Mouse (Mus musculus) midbrain, postnatal 0 days (tissue): ENCODE results near the gene Extl2. TPM values are rescaled to one million over a fixed set of nuclear protein-coding genes. Genes with fewer than 3 reads are reported as not detected.

Experiments used
- ATAC-seq: fragments of 200-750 bp; cut with Nextera tagmentation; 2 replicates; pipeline ENCODE4 v1.8.0; 2017; ENCODE audit warnings: moderate number of reproducible peaks, mild to moderate bottlenecking, moderate TSS enrichment, moderate library complexity; ENCODE audit not compliant: low FRiP score
- DNase-seq: peaks from one replicate; pipeline ENCODE4 v3.0.0-alpha.2; 2015; ENCODE audit warnings: low spot score
- H3K27ac ChIP-seq: fragments of 300-500 bp; sonication (generic); 2 replicates; pipeline ENCODE4 v1.5.1; 2014; ENCODE audit warnings: low read depth, mild to moderate bottlenecking, low read length, mixed read lengths
- H3K27me3 ChIP-seq: fragments of 300-500 bp; sonication (generic); 2 replicates; pipeline ENCODE4 v1.6.1; 2014; ENCODE audit warnings: low read length, control low read depth, mixed read lengths; ENCODE audit not compliant: insufficient read depth
- H3K36me3 ChIP-seq: fragments of 300-500 bp; sonication (generic); 2 replicates; pipeline ENCODE4 v1.6.1; 2014; ENCODE audit warnings: low read length, control low read depth, mixed read lengths; ENCODE audit not compliant: insufficient read depth
- H3K4me1 ChIP-seq: fragments of 300-500 bp; sonication (generic); 2 replicates; pipeline ENCODE4 v1.6.1; 2014; ENCODE audit warnings: mild to moderate bottlenecking, control low read depth, antibody characterized with exemption, low read length, mixed read lengths; ENCODE audit not compliant: insufficient read depth
- H3K4me2 ChIP-seq: fragments of 300-500 bp; sonication (generic); 2 replicates; pipeline ENCODE4 v1.6.1; 2014; ENCODE audit warnings: low read depth, mild to moderate bottlenecking, low read length, mixed read lengths; ENCODE audit not compliant: poor library complexity, severe bottlenecking
- H3K4me3 ChIP-seq: fragments of 300-500 bp; sonication (generic); 2 replicates; pipeline ENCODE4 v1.5.1; 2014; ENCODE audit warnings: low read depth, mild to moderate bottlenecking, low read length, moderate library complexity
- H3K9ac ChIP-seq: fragments of 300-500 bp; sonication (generic); replicated peaks from 2 replicates; pipeline ENCODE4 v1.6.1; 2014; ENCODE audit warnings: mild to moderate bottlenecking, low read length, moderate library complexity, mixed read lengths; ENCODE audit not compliant: poor library complexity, severe bottlenecking
- H3K9me3 ChIP-seq: fragments of 300-500 bp; sonication (generic); 2 replicates; pipeline ENCODE4 v1.6.1; 2016; ENCODE audit warnings: low read length, control low read depth
- CTCF ChIP-seq: IDR thresholded peaks from 2 replicates; pipeline ENCODE4 v1.5.1; 2016; ENCODE audit warnings: antibody characterized with exemption, mild to moderate bottlenecking
- WGBS: fragments of 180-500 bp; shearing (Covaris S2); extraction: QIAGEN DNeasy Blood & Tissue Kit; methylation state at CpG from one replicate; pipeline ENCODE4 v1.1.7; 2014; 5-methylcytosine and 5-hydroxymethylcytosine counted together
- polyA plus RNA-seq: library from polyadenylated mRNA; unstranded; fragments of >200 nt; fragmentation: Nextera tagmentation; extraction: Ambion mirVana; gene quantifications from 2 replicates; pipeline ENCODE4 v1.2.1, GENCODE M21; 2015
- total RNA-seq: library from RNA; depleted of rRNA; stranded (reverse); fragments of >200 nt; gene quantifications from 2 replicates; pipeline ENCODE4 v1.2.3, GENCODE M21; 2014

The Extl2 gene
- total and polyA plus RNA-seq, 2 experiments from 2014 or later: 34.7 to 35.7 TPM

- Histone ChIP-seq H3K27me3 (no peaks in the 10 kb centered on the region), H3K27ac (no peak overlapping the region), H3K4me1 (no peaks in the 10 kb centered on the region), H3K9me3 (no peaks in the 10 kb centered on the region), H3K36me3 (peaks cover 10% of the 10 kb centered on the region), H3K4me3 (no peak overlapping the region), H3K9ac (no peak overlapping the region), H3K4me2 (no peak overlapping the region)
- ATAC-seq (no peak), DNase-seq (no peak)
- no peak for TF ChIP-seq CTCF
- 87% methylated on average over 10 of the region's 10 CpGs for WGBS
Observed at GRCm38 (mm10) chr3:115993025-115993424, 14.2 kb upstream of the Extl2 start.

- no peak for TF ChIP-seq CTCF
- Histone ChIP-seq H3K9ac (no peak overlapping the region), H3K27ac (no peak overlapping the region), H3K4me1 (no peaks in the 10 kb centered on the region), H3K4me2 (no peak overlapping the region), H3K4me3 (no peak overlapping the region), H3K9me3 (no peaks in the 10 kb centered on the region), H3K36me3 (peaks cover 6% of the 10 kb centered on the region; the same call in 1 of the 2 replicates), H3K27me3 (no peaks in the 10 kb centered on the region)
- no peak for DNase-seq
- no peak for ATAC-seq
- WGBS: 88% methylated on average over 5 of the region's 5 CpGs
Observed at GRCm38 (mm10) chr3:115996929-115997328, 10.3 kb upstream of the Extl2 start.

- peak overlapping the region; percentile 81 for H3K4me2 ChIP-seq
- no peak for TF ChIP-seq CTCF
- no peaks in the 10 kb centered on the region for H3K36me3 ChIP-seq
- peaks cover 5% of the 10 kb centered on the region for H3K4me1 ChIP-seq
- no peaks in the 10 kb centered on the region for H3K9me3 ChIP-seq
- DNase-seq (peak; percentile 21), ATAC-seq (peak; percentile 6)
- H3K9ac ChIP-seq: peak overlapping the region; percentile 79
- no peaks in the 10 kb centered on the region for H3K27me3 ChIP-seq
- H3K4me3 ChIP-seq: peak overlapping the region; percentile 64
- WGBS: 6% methylated on average over 12 of the region's 12 CpGs
- H3K27ac ChIP-seq: peak overlapping the region; percentile 87
Observed at GRCm38 (mm10) chr3:116006284-116006977, 831 bp upstream of the Extl2 start.

- ATAC-seq (peak; percentile 82), DNase-seq (peak; percentile 94)
- peak overlapping the region; percentile 79 for H3K9ac ChIP-seq
- WGBS: 0% methylated on average over 12 of the region's 12 CpGs
- peak; percentile 20 for TF ChIP-seq CTCF
- H3K4me2 ChIP-seq: peak overlapping the region; percentile 81
- peak overlapping the region; percentile 87 for H3K27ac ChIP-seq
- peak overlapping the region; percentile 64 for H3K4me3 ChIP-seq
- H3K4me1 ChIP-seq: peaks cover 5% of the 10 kb centered on the region
- H3K36me3 ChIP-seq: no peaks in the 10 kb centered on the region
- no peaks in the 10 kb centered on the region for H3K27me3 ChIP-seq
- H3K9me3 ChIP-seq: no peaks in the 10 kb centered on the region
Observed at GRCm38 (mm10) chr3:116007941-116008440, 729 bp downstream of the Extl2 start.

GRCm38 (mm10) chr3:116009622-116010344, 2.5 kb downstream of the Extl2 start:
- ATAC-seq (no peak), DNase-seq (no peak)
- 75% methylated on average over 17 of the region's 17 CpGs for WGBS
- no peak for TF ChIP-seq CTCF
- H3K4me2 ChIP-seq: peak overlapping the region; percentile 81
- 0 out of 2 replicates have a peak overlapping the region, but pooled peaks have one; percentile 36 for H3K9ac ChIP-seq
- H3K9me3 ChIP-seq: no peaks in the 10 kb centered on the region
- H3K4me1 ChIP-seq: peaks cover 5% of the 10 kb centered on the region
- no peak overlapping the region for H3K4me3 ChIP-seq
- no peaks in the 10 kb centered on the region for H3K36me3 ChIP-seq
- H3K27ac ChIP-seq: no peak overlapping the region
- H3K27me3 ChIP-seq: no peaks in the 10 kb centered on the region

- no peak overlapping the region for H3K27ac ChIP-seq
- no peaks in the 10 kb centered on the region for H3K9me3 ChIP-seq
- H3K4me1 ChIP-seq: no peaks in the 10 kb centered on the region
- WGBS: 96% methylated on average over 6 of the region's 6 CpGs
- H3K27me3 ChIP-seq: no peaks in the 10 kb centered on the region
- H3K4me2 ChIP-seq: no peak overlapping the region
- DNase-seq: no peak
- no peak for ATAC-seq
- H3K4me3 ChIP-seq: no peak overlapping the region
- H3K9ac ChIP-seq: no peak overlapping the region
- TF ChIP-seq CTCF: no peak
- H3K36me3 ChIP-seq: no peaks in the 10 kb centered on the region
Observed at GRCm38 (mm10) chr3:116014901-116015300, 7.6 kb downstream of the Extl2 start.
